Mouse (Mus musculus) brain, embryonic 18.5 days (tissue): Measurements from ENCODE around the gene Tiprl.

Experiments used
- DNase-seq: peaks from one replicate; pipeline ENCODE4 v3.0.0-alpha.2; 2012; ENCODE audit warnings: low read depth, low spot score

Gene Tiprl

GRCm38 (mm10) chr1:165174059-165174616, 62.7 kb downstream of the Tiprl start:
- no peak for DNase-seq

- DNase-seq: no peak
These were observed 65.5 kb downstream of the Tiprl start for GRCm38 (mm10) chr1:165171277-165171676.

- no peak for DNase-seq
These were observed 66.6 kb downstream of the Tiprl start for GRCm38 (mm10) chr1:165170157-165170556.

- DNase-seq: no peak
These were observed 67.3 kb downstream of the Tiprl start for GRCm38 (mm10) chr1:165169462-165169861.

- no peak for DNase-seq
These were observed 71.9 kb downstream of the Tiprl start for GRCm38 (mm10) chr1:165164920-165165319.
